Mouse (Mus musculus) hindbrain, embryonic 15.5 days (tissue): Measurements from ENCODE around the gene Celf6. TPM values are rescaled to one million over a fixed set of nuclear protein-coding genes. Genes with fewer than 3 reads are reported as not detected.

Source experiments
- ATAC-seq: fragments of 200-750 bp; cut with Nextera tagmentation; 2 replicates; pipeline ENCODE4 v1.8.0; 2017; ENCODE audit warnings: low read depth, moderate number of reproducible peaks, moderate TSS enrichment; ENCODE audit not compliant: low FRiP score
- H3K27ac ChIP-seq: fragments of 300-500 bp; sonication (generic); replicated peaks from 2 replicates; pipeline ENCODE4 v1.5.1; 2015; ENCODE audit warnings: mild to moderate bottlenecking, inconsistent platforms
- H3K27me3 ChIP-seq: fragments of 300-500 bp; sonication (generic); 2 replicates; pipeline ENCODE4 v1.6.1; 2015; ENCODE audit warnings: control low read depth, inconsistent platforms
- H3K36me3 ChIP-seq: fragments of 300-500 bp; sonication (generic); 2 replicates; pipeline ENCODE4 v1.6.1; 2015; ENCODE audit warnings: control low read depth, inconsistent platforms
- H3K4me1 ChIP-seq: fragments of 300-500 bp; sonication (generic); replicated peaks from 2 replicates; pipeline ENCODE4 v1.6.1; 2015; ENCODE audit warnings: control low read depth, inconsistent platforms
- H3K4me2 ChIP-seq: fragments of 300-500 bp; sonication (generic); 2 replicates; pipeline ENCODE4 v1.6.1; 2015; ENCODE audit warnings: moderate library complexity, mild to moderate bottlenecking, inconsistent platforms
- H3K4me3 ChIP-seq: fragments of 300-500 bp; sonication (generic); 2 replicates; pipeline ENCODE4 v1.5.1; 2015; ENCODE audit warnings: mild to moderate bottlenecking, inconsistent platforms
- H3K9ac ChIP-seq: fragments of 300-500 bp; sonication (generic); 2 replicates; pipeline ENCODE4 v1.6.1; 2015; ENCODE audit warnings: inconsistent platforms
- H3K9me3 ChIP-seq: fragments of 300-500 bp; sonication (generic); 2 replicates; pipeline ENCODE4 v1.6.1; 2016; ENCODE audit warnings: control low read depth, inconsistent platforms
- WGBS: fragments of 180-500 bp; shearing (Covaris S2); methylation state at CpG from one replicate; pipeline ENCODE4 v1.1.7; 2015; 5-methylcytosine and 5-hydroxymethylcytosine counted together
- polyA plus RNA-seq: library from polyadenylated mRNA; unstranded; fragments of >200 nt; fragmentation: Nextera tagmentation; extraction: Ambion mirVana; gene quantifications from 2 replicates; pipeline ENCODE4 v1.2.1, GENCODE M21; 2015

Gene Celf6
- polyA plus RNA-seq, 1 experiment from 2014 or later = 48.4 TPM

GRCm38 (mm10) chr9:59550077-59550476 lies 27.6 kb upstream of the Celf6 start:
- Histone ChIP-seq H3K4me1 (no peaks in the 10 kb centered on the region), H3K36me3 (no peaks in the 10 kb centered on the region), H3K27me3 (no peaks in the 10 kb centered on the region), H3K4me3 (no peak overlapping the region), H3K9me3 (no peaks in the 10 kb centered on the region), H3K9ac (no peak overlapping the region), H3K4me2 (no peak overlapping the region), H3K27ac (no peak overlapping the region)
- 79% methylated on average over 4 of the region's 4 CpGs for WGBS
- ATAC-seq = no peak

DNA sequence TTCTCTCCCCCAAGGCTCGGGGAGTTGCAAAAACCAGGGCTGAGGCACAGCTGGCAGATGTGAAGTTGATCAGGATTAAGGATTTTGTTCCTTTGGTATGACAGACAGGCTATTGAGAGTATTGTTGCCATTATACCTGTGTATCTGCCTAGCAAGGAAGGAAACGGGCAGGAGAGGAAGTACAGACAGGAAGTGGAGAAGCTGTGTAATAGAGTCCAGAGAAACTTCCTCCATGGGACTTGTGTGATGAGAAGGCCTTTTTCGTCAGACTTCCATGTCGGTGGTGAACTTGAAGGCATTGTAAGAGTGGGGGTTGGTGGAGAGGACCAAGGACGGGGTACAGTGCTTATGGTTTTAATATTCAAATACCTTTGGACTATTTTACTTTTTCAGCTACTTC lies 26.7 kb upstream of the Celf6 start:
- no peak overlapping the region for H3K4me2 ChIP-seq
- no peak overlapping the region for H3K27ac ChIP-seq
- no peaks in the 10 kb centered on the region for H3K27me3 ChIP-seq
- H3K9me3 ChIP-seq = no peaks in the 10 kb centered on the region
- H3K36me3 ChIP-seq = no peaks in the 10 kb centered on the region
- no peak for ATAC-seq
- no peak overlapping the region for H3K9ac ChIP-seq
- H3K4me1 ChIP-seq = no peaks in the 10 kb centered on the region
- no peak overlapping the region for H3K4me3 ChIP-seq
- WGBS = 83% methylated on average over 5 of the region's 5 CpGs

- Histone ChIP-seq H3K27me3 (no peaks in the 10 kb centered on the region), H3K4me1 (no peaks in the 10 kb centered on the region), H3K9ac (no peak overlapping the region), H3K27ac (no peak overlapping the region), H3K4me3 (no peak overlapping the region), H3K36me3 (peaks cover 3% of the 10 kb centered on the region; the same call in 1 of the 2 replicates), H3K4me2 (no peak overlapping the region), H3K9me3 (no peaks in the 10 kb centered on the region)
- WGBS = 81% methylated on average over 3 of the region's 3 CpGs
- no peak for ATAC-seq
These were observed 26.1 kb upstream of the Celf6 start for GRCm38 (mm10) chr9:59551620-59552031.

DNA sequence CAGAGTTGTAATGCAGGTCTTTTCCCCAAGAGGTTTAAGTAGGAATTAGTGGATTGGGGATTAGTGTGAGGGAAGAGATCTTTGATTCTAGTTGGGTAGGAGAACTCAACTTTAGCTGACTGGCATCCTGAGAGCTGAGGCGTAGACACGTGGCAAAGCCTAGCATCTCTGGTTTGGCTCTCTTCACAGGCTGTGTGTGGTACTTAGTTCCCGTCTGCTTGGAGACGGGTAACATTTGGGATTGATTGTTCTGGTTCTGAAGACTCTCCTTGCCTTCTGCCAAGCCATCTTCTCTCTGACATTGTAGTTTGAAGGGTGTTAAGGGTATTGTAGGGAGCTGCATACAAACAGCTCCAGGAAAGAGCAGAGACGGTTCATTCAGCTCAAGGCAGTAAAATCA lies 25.1 kb upstream of the Celf6 start:
- no peaks in the 10 kb centered on the region for H3K4me1 ChIP-seq
- H3K27ac ChIP-seq = no peak overlapping the region
- H3K9me3 ChIP-seq = no peaks in the 10 kb centered on the region
- no peak overlapping the region for H3K4me3 ChIP-seq
- H3K27me3 ChIP-seq = no peaks in the 10 kb centered on the region
- 88% methylated on average over 5 of the region's 5 CpGs for WGBS
- H3K4me2 ChIP-seq = no peak overlapping the region
- ATAC-seq = no peak
- peaks cover 12% of the 10 kb centered on the region; the same call in 1 of the 2 replicates for H3K36me3 ChIP-seq
- H3K9ac ChIP-seq = no peak overlapping the region

- peaks cover 22% of the 10 kb centered on the region; the same call in 1 of the 2 replicates for H3K36me3 ChIP-seq
- H3K4me1 ChIP-seq = no peaks in the 10 kb centered on the region
- no peak overlapping the region for H3K4me3 ChIP-seq
- no peaks in the 10 kb centered on the region for H3K9me3 ChIP-seq
- H3K27ac ChIP-seq = no peak overlapping the region
- WGBS = 91% methylated on average over 4 of the region's 4 CpGs
- no peak for ATAC-seq
- no peak overlapping the region for H3K9ac ChIP-seq
- H3K4me2 ChIP-seq = no peak overlapping the region
- H3K27me3 ChIP-seq = no peaks in the 10 kb centered on the region
These were observed 24.0 kb upstream of the Celf6 start for GRCm38 (mm10) chr9:59553719-59554118.

DNA sequence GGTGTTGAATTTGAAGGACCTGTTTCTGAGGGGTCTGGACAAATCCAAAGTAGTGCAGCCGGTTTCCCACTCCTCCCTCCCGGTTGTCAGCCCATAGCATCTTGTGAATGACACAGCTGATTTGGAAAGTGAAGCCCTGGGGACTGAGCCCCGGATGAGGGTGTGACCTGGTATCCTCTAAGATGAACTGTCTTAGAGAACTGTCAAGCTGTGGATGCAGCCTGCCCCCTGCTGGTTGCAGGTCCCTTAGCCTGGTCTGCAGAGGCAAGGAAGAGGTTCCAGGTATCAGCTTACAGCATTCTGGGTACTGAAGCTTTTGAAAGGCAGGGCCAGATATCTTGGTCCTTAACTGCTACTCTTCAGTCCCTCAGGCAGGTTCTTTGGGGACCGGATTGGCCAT lies 12.1 kb upstream of the Celf6 start:
- H3K27ac ChIP-seq = no peak overlapping the region
- H3K9ac ChIP-seq = no peak overlapping the region
- peaks cover 41% of the 10 kb centered on the region for H3K36me3 ChIP-seq
- H3K9me3 ChIP-seq = no peaks in the 10 kb centered on the region
- 30% methylated on average over 4 of the region's 4 CpGs for WGBS
- no peaks in the 10 kb centered on the region for H3K4me1 ChIP-seq
- no peaks in the 10 kb centered on the region for H3K27me3 ChIP-seq
- H3K4me3 ChIP-seq = no peak overlapping the region
- H3K4me2 ChIP-seq = no peak overlapping the region
- no peak for ATAC-seq

GRCm38 (mm10) chr9:59567111-59567510 lies 10.6 kb upstream of the Celf6 start:
- no peak overlapping the region for H3K27ac ChIP-seq
- no peaks in the 10 kb centered on the region for H3K27me3 ChIP-seq
- H3K9me3 ChIP-seq = no peaks in the 10 kb centered on the region
- no peak overlapping the region for H3K9ac ChIP-seq
- 21% methylated on average over 6 of the region's 6 CpGs for WGBS
- H3K36me3 ChIP-seq = peaks cover 30% of the 10 kb centered on the region
- H3K4me1 ChIP-seq = no peaks in the 10 kb centered on the region
- H3K4me3 ChIP-seq = no peak overlapping the region
- no peak for ATAC-seq
- H3K4me2 ChIP-seq = no peak overlapping the region

GRCm38 (mm10) chr9:59571852-59572251 lies 5.9 kb upstream of the Celf6 start:
- Histone ChIP-seq H3K4me3 (no peak overlapping the region), H3K27me3 (0 out of 2 replicates have a peak, but pooled peaks cover 2% of the 10 kb centered on the region), H3K9ac (no peak overlapping the region), H3K36me3 (no peaks in the 10 kb centered on the region), H3K9me3 (no peaks in the 10 kb centered on the region), H3K4me1 (peaks cover under 1% of the 10 kb centered on the region; the same call in 1 of the 2 replicates), H3K27ac (no peak overlapping the region), H3K4me2 (no peak overlapping the region)
- WGBS = 84% methylated on average over 2 of the region's 2 CpGs
- no peak for ATAC-seq

- Histone ChIP-seq H3K4me2 (peak overlapping the region; percentile 88), H3K9me3 (no peaks in the 10 kb centered on the region), H3K4me3 (peak overlapping the region; percentile 66), H3K27me3 (0 out of 2 replicates have a peak, but pooled peaks cover 2% of the 10 kb centered on the region), H3K27ac (peak overlapping the region; percentile 65), H3K9ac (peak overlapping the region; percentile 60), H3K4me1 (peaks cover 25% of the 10 kb centered on the region), H3K36me3 (no peaks in the 10 kb centered on the region)
- 11% methylated on average over 13 of the region's 13 CpGs for WGBS
- no peak for ATAC-seq
These were observed 316 bp upstream of the Celf6 start for GRCm38 (mm10) chr9:59577401-59577800.

DNA sequence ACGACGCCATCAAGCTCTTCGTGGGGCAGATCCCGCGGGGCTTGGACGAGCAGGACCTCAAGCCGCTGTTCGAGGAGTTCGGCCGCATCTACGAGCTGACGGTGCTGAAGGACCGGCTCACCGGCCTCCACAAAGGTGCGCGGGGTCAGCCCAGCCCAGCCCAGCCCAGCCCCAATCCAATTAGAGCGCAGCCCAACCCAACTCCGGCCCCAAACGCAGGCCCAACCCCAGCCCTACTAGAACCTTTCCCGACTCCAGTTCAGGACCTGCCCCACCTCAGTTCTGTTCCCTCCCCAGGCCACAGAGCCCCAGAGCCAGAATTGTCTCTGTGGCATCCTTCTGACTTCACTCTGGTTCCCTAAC lies 769 bp downstream of the Celf6 start:
- H3K4me2 ChIP-seq = peak overlapping the region; percentile 88
- no peak; the same call in 1 of the 2 replicates for ATAC-seq
- peak overlapping the region; percentile 72 for H3K27ac ChIP-seq
- H3K9ac ChIP-seq = peak overlapping the region; percentile 60
- H3K36me3 ChIP-seq = no peaks in the 10 kb centered on the region
- H3K4me1 ChIP-seq = peaks cover 25% of the 10 kb centered on the region
- 0% methylated on average over 20 of the region's 20 CpGs for WGBS
- H3K4me3 ChIP-seq = peak overlapping the region; percentile 66
- 0 out of 2 replicates have a peak, but pooled peaks cover 2% of the 10 kb centered on the region for H3K27me3 ChIP-seq
- H3K9me3 ChIP-seq = no peaks in the 10 kb centered on the region

DNA sequence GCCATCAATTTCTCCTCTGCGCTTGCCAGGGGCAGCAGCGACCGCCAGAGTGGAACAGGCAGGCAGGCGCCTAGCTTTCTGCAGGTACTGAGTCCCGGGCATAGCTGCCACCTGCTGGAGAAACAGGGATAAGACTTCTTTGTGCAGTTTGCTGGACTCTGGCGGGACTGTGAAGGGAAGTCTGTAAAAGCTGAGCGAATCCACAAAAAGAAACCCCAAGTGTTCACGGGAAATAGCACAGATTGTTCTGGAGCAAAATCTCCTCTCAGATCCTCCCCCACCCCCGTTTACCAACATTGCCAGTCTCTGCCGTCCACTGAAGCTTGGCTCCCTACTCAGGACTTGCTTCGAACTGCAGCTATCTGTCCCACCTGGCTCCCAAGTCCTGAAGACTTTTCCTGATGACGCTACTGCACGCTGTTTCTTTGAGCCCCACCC lies 7.2 kb downstream of the Celf6 start:
- H3K4me3 ChIP-seq = no peak overlapping the region
- no peaks in the 10 kb centered on the region for H3K36me3 ChIP-seq
- H3K27ac ChIP-seq = no peak overlapping the region
- 0 out of 2 replicates have a peak, but pooled peaks have one; percentile 44 for ATAC-seq
- 6% methylated on average over 13 of the region's 13 CpGs for WGBS
- peak overlapping the region; percentile 43 for H3K4me2 ChIP-seq
- no peak overlapping the region for H3K9ac ChIP-seq
- no peaks in the 10 kb centered on the region for H3K9me3 ChIP-seq
- H3K4me1 ChIP-seq = peaks cover 33% of the 10 kb centered on the region
- H3K27me3 ChIP-seq = no peaks in the 10 kb centered on the region

DNA sequence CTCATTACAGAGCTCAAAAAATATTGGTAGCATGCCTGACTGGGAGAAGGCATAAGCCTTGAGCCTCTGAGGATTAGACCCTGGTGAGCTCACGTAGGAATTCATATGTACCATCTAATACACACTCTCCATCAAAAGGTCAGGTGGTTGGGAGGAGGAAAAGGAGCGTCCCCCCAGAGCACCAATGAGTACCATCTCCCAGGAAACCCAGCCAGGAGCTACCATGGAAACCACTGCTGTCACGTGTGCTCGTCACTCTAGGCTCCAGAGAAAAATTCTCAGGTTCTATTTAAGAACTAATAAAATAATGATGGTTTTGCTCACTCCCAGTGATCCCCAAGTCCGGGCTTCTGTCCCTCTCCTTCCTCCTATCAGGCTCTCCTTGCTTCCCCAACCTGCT lies 10.5 kb downstream of the Celf6 start:
- WGBS = 25% methylated on average over 5 of the region's 5 CpGs
- peak; percentile 28; the same call in 1 of the 2 replicates for ATAC-seq
- Histone ChIP-seq H3K4me3 (peak overlapping the region; percentile 26; the same call in 1 of the 2 replicates), H3K36me3 (no peaks in the 10 kb centered on the region), H3K9ac (no peak overlapping the region), H3K27ac (peak overlapping the region; percentile 81), H3K4me2 (peak overlapping the region; percentile 53), H3K9me3 (no peaks in the 10 kb centered on the region), H3K27me3 (no peaks in the 10 kb centered on the region), H3K4me1 (peaks cover 36% of the 10 kb centered on the region)
